Mouse (Mus musculus) midbrain, embryonic 15.5 days (tissue): ENCODE results near the gene Klhl33. TPM values are rescaled to one million over a fixed set of nuclear protein-coding genes. Genes with fewer than 3 reads are reported as not detected.
"Not testable (repeated sequence)": the region's sequence is repeated elsewhere in the genome, so short reads cannot be mapped to it uniquely, and the experiment has no call there.

Experiments used
- ATAC-seq: fragments of 200-750 bp; cut with Nextera tagmentation; replicated peaks from 2 replicates; pipeline ENCODE4 v1.8.0; 2017; ENCODE audit warnings: moderate TSS enrichment
- H3K27ac ChIP-seq: fragments of 300-500 bp; sonication (generic); 2 replicates; pipeline ENCODE4 v1.5.1; 2015; ENCODE audit warnings: mild to moderate bottlenecking, inconsistent platforms
- H3K27me3 ChIP-seq: fragments of 300-500 bp; sonication (generic); replicated peaks from 2 replicates; pipeline ENCODE4 v1.6.1; 2015; ENCODE audit warnings: inconsistent platforms
- H3K36me3 ChIP-seq: fragments of 300-500 bp; sonication (generic); replicated peaks from 2 replicates; pipeline ENCODE4 v1.6.1; 2015; ENCODE audit warnings: inconsistent platforms
- H3K4me1 ChIP-seq: fragments of 300-500 bp; sonication (generic); 2 replicates; pipeline ENCODE4 v1.6.1; 2015; ENCODE audit warnings: inconsistent platforms
- H3K4me2 ChIP-seq: fragments of 300-500 bp; sonication (generic); 2 replicates; pipeline ENCODE4 v1.6.1; 2015; ENCODE audit warnings: inconsistent platforms, mild to moderate bottlenecking, moderate library complexity
- H3K4me3 ChIP-seq: fragments of 300-500 bp; sonication (generic); 2 replicates; pipeline ENCODE4 v1.5.1; 2015; ENCODE audit warnings: mild to moderate bottlenecking, inconsistent platforms
- H3K9ac ChIP-seq: fragments of 300-500 bp; sonication (generic); 2 replicates; pipeline ENCODE4 v1.6.1; 2015; ENCODE audit warnings: mild to moderate bottlenecking, inconsistent platforms
- H3K9me3 ChIP-seq: fragments of 300-500 bp; sonication (generic); 2 replicates; pipeline ENCODE4 v1.6.1; 2016; ENCODE audit warnings: inconsistent platforms
- WGBS: fragments of 180-500 bp; shearing (Covaris S2); methylation state at CpG from one replicate; pipeline ENCODE4 v1.1.7; 2015; ENCODE audit warnings: mixed read lengths; 5-methylcytosine and 5-hydroxymethylcytosine counted together
- polyA plus RNA-seq: library from polyadenylated mRNA; unstranded; fragments of >200 nt; fragmentation: Nextera tagmentation; extraction: Ambion mirVana; gene quantifications from 2 replicates; pipeline ENCODE4 v1.2.1, GENCODE M21; 2015

Klhl33 gene
- polyA plus RNA-seq, 1 experiment from 2014 or later = 2.1 TPM

DNA sequence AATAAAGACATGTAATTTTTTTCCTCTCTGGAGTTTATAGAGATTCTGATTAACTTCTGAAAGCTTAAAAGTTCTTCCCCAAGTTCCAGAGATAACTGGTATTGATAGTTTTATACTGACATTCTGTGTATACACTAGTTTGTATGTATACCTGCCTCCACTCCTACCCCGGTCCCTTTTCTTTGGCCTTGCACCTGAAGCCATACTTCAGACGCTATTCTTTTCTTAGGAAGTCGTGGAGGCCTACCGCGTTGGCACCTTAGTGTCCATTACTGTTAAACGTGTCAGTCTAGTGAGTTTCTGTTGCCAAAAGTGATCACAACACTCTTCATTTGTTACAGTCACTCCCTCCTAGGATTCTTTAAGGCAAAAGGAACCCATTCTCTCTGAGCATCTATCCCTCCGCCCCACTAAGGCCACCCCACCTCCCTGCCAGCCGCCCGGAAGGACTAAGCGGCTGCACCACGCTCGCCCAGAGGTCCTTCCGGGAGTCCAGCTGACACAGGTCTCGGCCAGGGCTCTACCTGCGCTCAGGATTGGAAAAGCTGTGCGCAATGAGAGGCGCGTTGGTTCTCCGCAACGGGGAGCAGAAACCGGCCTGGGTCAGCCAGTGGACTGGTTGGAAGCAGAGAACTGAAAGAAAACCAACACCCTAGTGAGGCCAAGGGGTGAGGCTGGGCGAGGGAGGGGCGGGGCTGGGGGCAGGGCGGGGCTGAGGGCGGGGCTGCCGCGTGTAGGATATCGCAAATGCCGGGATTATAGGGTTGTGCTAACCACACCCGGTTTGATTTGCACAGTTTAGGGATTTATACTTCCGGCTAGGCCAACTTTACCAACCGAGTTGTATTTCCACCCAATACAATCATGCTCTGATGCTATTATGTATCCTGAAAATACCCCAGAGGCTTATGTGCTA is 27.2 kb downstream of the Klhl33 start, which contains the start of gene Tep1:
Tep1 (minus strand) TSS at position 672 of the 916 bp plus-strand sequence.
- Histone ChIP-seq H3K4me3 (peak within 1 kb of the TSS; percentile 47), H3K9me3 (no peaks in the 10 kb centered on the region), H3K27me3 (no peaks in the 10 kb centered on the region), H3K4me1 (peaks cover 4% of the 10 kb centered on the region; the same call in 1 of the 2 replicates), H3K36me3 (no peaks in the 10 kb centered on the region), H3K27ac (peak within 1 kb of the TSS; percentile 60; the same call in 1 of the 2 replicates), H3K9ac (peak within 1 kb of the TSS; percentile 41), H3K4me2 (peak within 1 kb of the TSS; percentile 64)
- peak; percentile 94 for ATAC-seq
- 6% methylated on average over 32 of the region's 32 CpGs for WGBS

DNA sequence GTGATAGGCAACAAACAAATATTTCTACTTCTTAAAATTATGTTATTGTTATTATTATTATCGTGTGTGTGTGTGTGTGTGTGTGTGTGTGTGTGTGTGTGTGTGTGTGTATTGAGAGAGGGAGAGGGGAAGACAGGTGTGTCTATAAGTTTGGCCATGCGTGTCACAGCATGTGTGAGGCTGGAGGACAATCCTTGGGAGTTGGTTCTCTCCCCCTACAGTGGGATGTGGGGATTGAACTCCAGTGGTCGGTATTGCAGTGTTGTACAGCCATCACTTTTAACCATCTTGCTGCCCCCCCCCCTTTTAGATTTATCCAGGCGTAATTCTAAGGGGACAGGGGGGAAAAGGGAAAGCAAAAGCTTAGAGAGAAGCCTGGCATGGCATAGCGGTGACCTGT is 28.7 kb downstream of the Klhl33 start:
- Histone ChIP-seq H3K36me3 (no peaks in the 10 kb centered on the region), H3K27ac (no peak overlapping the region), H3K4me3 (no peak overlapping the region), H3K4me1 (peaks cover 4% of the 10 kb centered on the region; the same call in 1 of the 2 replicates), H3K4me2 (no peak overlapping the region), H3K27me3 (no peaks in the 10 kb centered on the region), H3K9ac (no peak overlapping the region), H3K9me3 (no peaks in the 10 kb centered on the region)
- 94% methylated on average over 5 of the region's 5 CpGs for WGBS
- ATAC-seq = no peak

DNA sequence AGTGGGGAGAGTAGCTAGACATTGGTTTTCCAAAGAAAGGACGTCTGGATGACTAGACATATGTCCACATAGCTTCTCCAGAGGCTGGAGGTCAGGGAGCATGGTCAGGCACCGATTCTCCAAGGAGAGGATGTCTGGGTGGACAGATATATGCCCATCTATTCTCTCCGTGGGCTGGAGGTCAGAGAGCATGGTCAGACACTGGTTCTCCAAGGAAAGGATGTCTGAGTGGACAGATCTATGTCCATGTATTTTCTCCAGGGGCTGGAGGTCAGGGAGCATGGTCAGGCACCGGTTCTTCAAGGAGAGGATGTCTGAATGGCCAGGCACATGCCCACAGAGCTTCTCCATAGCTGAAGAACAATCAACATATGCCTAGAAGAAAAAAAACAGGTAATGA is 29.1 kb downstream of the Klhl33 start:
- no peak overlapping the region for H3K4me2 ChIP-seq
- H3K4me1 ChIP-seq = peaks cover 4% of the 10 kb centered on the region; the same call in 1 of the 2 replicates
- H3K27ac ChIP-seq = no peak overlapping the region
- H3K9me3 ChIP-seq = no peaks in the 10 kb centered on the region
- no peak overlapping the region for H3K4me3 ChIP-seq
- H3K9ac ChIP-seq = no peak overlapping the region
- 87% methylated on average over 4 of the region's 4 CpGs for WGBS
- no peaks in the 10 kb centered on the region for H3K27me3 ChIP-seq
- no peaks in the 10 kb centered on the region for H3K36me3 ChIP-seq
- ATAC-seq = no peak

DNA sequence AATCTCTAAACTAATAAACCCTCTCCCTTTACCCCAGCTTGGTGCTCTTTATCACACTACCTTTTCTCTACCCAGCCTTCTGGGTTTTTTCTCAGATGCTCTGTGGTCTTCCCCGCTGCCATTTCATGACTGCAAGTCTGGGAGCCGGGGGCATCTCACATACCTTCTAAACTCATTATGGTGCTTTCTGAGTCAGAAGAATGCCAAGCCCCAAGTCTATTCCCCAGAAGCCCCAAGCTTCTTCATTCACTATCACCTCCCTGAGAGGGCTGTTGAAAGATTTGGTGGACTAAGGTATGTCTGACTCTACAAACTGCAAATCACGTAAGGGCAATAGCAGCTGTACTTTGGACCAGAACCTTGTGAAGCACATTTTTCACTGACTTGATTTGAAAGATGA is 30.3 kb downstream of the Klhl33 start:
- 97% methylated on average over 3 of the region's 3 CpGs for WGBS
- H3K4me1 ChIP-seq = peaks cover 4% of the 10 kb centered on the region; the same call in 1 of the 2 replicates
- H3K4me2 ChIP-seq = no peak overlapping the region
- no peak overlapping the region for H3K4me3 ChIP-seq
- no peak for ATAC-seq
- no peaks in the 10 kb centered on the region for H3K27me3 ChIP-seq
- no peaks in the 10 kb centered on the region for H3K36me3 ChIP-seq
- H3K9ac ChIP-seq = no peak overlapping the region
- H3K27ac ChIP-seq = no peak overlapping the region
- no peaks in the 10 kb centered on the region for H3K9me3 ChIP-seq

DNA sequence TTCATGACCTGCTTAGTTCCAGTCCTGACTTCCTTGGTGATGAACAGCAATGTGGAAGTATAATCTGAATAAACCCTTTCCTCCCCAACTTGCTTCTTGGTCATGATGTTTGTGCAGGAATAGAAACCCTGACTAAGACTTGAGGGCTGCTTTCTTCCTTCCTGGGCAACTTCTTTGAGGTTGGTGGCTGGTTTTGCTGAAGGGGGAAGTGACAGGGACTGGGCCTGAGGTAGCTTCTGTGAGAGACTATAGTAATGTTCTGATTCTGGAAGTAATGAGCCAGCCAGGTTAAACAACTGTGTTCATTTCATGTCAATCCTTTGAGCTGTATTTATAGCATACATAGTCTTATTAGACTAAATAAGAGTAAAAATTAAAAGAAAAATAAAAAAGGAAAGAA is 32.3 kb downstream of the Klhl33 start:
- not testable (repeated sequence) for H3K27ac ChIP-seq, H3K9me3 ChIP-seq, H3K4me3 ChIP-seq, H3K9ac ChIP-seq, H3K4me2 ChIP-seq, H3K4me1 ChIP-seq, H3K36me3 ChIP-seq, ATAC-seq, H3K27me3 ChIP-seq

DNA sequence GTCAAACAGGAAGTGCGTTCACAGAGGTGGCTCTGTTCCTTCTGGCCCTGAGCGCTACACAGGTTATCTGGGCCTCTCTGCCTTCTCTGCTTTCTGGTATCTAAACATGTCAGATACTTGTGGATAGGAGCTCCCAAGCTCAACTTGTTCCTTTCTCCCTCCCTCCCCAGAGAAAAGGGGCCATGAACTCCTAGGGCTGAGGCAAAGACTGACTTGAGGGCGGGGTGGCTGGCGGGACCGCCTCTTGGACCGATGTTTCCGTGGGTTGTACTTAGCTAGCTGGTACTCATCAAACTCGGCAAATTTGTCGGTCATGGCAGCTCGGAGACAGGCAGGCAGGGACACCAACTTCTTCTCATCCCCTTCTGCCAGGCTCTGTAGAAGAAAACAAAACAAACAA is 34.7 kb downstream of the Klhl33 start:
- Histone ChIP-seq H3K4me2 (no peak overlapping the region), H3K9ac (no peak overlapping the region), H3K9me3 (no peaks in the 10 kb centered on the region), H3K27ac (no peak overlapping the region), H3K4me1 (no peaks in the 10 kb centered on the region), H3K27me3 (no peaks in the 10 kb centered on the region), H3K4me3 (no peak overlapping the region), H3K36me3 (no peaks in the 10 kb centered on the region)
- no peak for ATAC-seq
- WGBS = 92% methylated on average over 10 of the region's 10 CpGs

DNA sequence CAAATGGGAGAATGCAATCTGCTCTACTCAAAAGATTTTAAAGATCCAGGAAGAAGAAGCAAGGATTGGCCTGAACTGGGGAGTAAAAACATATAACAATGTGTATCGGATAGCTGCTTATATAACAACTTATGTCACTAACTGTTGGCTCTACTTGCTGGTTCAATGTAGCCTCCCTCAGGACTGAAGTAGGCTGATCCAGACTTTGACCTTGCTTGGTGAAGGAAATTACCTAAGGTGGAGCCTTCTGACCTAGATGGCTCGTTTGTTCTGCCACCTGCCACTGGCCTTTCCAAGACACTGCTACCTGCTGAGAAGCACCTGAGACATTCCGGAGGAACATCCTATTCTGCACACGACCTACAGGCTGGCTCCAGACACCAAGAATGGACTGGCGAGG is 41.5 kb downstream of the Klhl33 start:
- no peaks in the 10 kb centered on the region for H3K27me3 ChIP-seq
- no peak overlapping the region for H3K4me2 ChIP-seq
- no peak for ATAC-seq
- H3K9ac ChIP-seq = no peak overlapping the region
- no peak overlapping the region for H3K27ac ChIP-seq
- H3K4me3 ChIP-seq = no peak overlapping the region
- H3K4me1 ChIP-seq = no peaks in the 10 kb centered on the region
- WGBS = 90% methylated on average over 5 of the region's 5 CpGs
- no peaks in the 10 kb centered on the region for H3K9me3 ChIP-seq
- H3K36me3 ChIP-seq = no peaks in the 10 kb centered on the region

Other genes with a start within 250 kb of the Klhl33 start
- gene Olfr747, start 204.3 kb downstream of the Klhl33 start, polyA plus RNA-seq = not detected in 2 replicates
- gene Olfr748, start 190.1 kb downstream of the Klhl33 start, polyA plus RNA-seq = not detected in 2 replicates
- not detected in 2 replicates for gene Olfr749, start 152.4 kb downstream of the Klhl33 start, polyA plus RNA-seq
- gene Ttc5, start 112.0 kb downstream of the Klhl33 start, polyA plus RNA-seq = 137 and 142 TPM in 2 replicates
- not detected in 2 replicates for gene Ccnb1ip1, start 89.8 kb downstream of the Klhl33 start, polyA plus RNA-seq
- gene Parp2, start 89.7 kb downstream of the Klhl33 start, polyA plus RNA-seq = 42.8 and 43.7 TPM in 2 replicates
- 2.0 and 2.6 TPM in 2 replicates for gene Tep1, start 26.9 kb downstream of the Klhl33 start, polyA plus RNA-seq
- 104 and 116 TPM in 2 replicates for gene Osgep, start 27.4 kb upstream of the Klhl33 start, polyA plus RNA-seq
- 190 and 191 TPM in 2 replicates for gene Apex1, start 27.5 kb upstream of the Klhl33 start, polyA plus RNA-seq
- 101 and 111 TPM in 2 replicates for gene Pip4p1, start 33.3 kb upstream of the Klhl33 start, polyA plus RNA-seq
- gene Pnp, start 33.6 kb upstream of the Klhl33 start, polyA plus RNA-seq = 20.3 and 21.3 TPM in 2 replicates
- not detected in 2 replicates for gene Gm49342, start 47.0 kb upstream of the Klhl33 start, polyA plus RNA-seq
- 0.45 and 0.57 TPM in 2 replicates for gene Pnp2, start 58.5 kb upstream of the Klhl33 start, polyA plus RNA-seq
- 0.11 TPM in 1 of 2 replicates, not detected in the other for gene Rnase10, start 110.2 kb upstream of the Klhl33 start, polyA plus RNA-seq
- not detected in 2 replicates for gene Rnase9, start 144.4 kb upstream of the Klhl33 start, polyA plus RNA-seq
- gene Rnase11, start 152.7 kb upstream of the Klhl33 start, polyA plus RNA-seq = not detected in 2 replicates
- not detected in 2 replicates for gene Rnase12, start 160.2 kb upstream of the Klhl33 start, polyA plus RNA-seq
- gene Olfr750, start 176.9 kb upstream of the Klhl33 start, polyA plus RNA-seq = 0.08 and 0.09 TPM in 2 replicates
- gene Rnase4, start 193.6 kb upstream of the Klhl33 start, polyA plus RNA-seq = 13.9 and 15.6 TPM in 2 replicates
- gene Ang, start 193.6 kb upstream of the Klhl33 start, polyA plus RNA-seq = 4.5 and 4.8 TPM in 2 replicates
- gene Eddm3b, start 216.9 kb upstream of the Klhl33 start, polyA plus RNA-seq = not detected in 2 replicates
- 1.1 and 1.3 TPM in 2 replicates for gene Rnase6, start 226.4 kb upstream of the Klhl33 start, polyA plus RNA-seq
- gene Rnase1, start 249.3 kb upstream of the Klhl33 start, polyA plus RNA-seq = 0.34 TPM in 1 of 2 replicates, not detected in the other